Mouse (Mus musculus) olfactory bulb, adult 2 months (tissue): ENCODE results near the gene Bmyc.

Experiments
- CTCF ChIP-seq: fragments of 200-500 bp; IDR thresholded peaks from 2 replicates; pipeline ENCODE4 v1.5.1; 2012; ENCODE audit warnings: low read depth, mild to moderate bottlenecking, low read length, moderate library complexity; ENCODE audit not compliant: insufficient read depth
- POLR2A ChIP-seq: fragments of 200-500 bp; IDR thresholded peaks from 2 replicates; pipeline ENCODE4 v1.6.1; 2012; ENCODE audit warnings: mild to moderate bottlenecking, low read depth, low read length, moderate library complexity; ENCODE audit not compliant: insufficient read depth

DNA sequence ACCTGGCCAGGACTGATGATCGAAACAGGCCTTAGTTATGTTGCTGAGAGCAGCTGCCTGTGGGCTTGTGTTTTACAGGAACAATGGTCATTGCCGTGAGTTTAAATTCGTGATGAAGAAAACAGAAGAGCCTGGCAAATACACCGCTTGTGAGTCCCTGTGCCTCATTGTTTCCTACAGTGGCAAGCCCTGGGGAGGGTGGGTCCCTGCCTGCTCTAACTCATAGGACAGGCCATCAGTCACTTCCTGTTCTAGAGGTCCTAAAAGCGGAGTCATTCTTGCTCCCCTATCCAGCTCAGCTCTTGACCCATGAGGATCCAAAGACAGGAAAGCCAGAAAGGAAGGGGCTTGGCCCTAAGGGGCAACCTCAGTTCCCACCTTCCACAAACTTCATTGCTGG, 5.5 kb upstream of the Bmyc start:
- no peak for TF ChIP-seq CTCF
- TF ChIP-seq POLR2A: no peak
